Mouse (Mus musculus) cerebellum, postnatal 14 days (tissue): ENCODE results near the gene Olfr1269.
A peak's percentile ranks its signal among the peaks of the same experiment; 100 is the strongest.

Experiments
- DNase-seq, 2 experiments: peaks; one replicate each; pipeline ENCODE4 v3.0.0; 2021; ENCODE audit warnings: mixed read lengths in 2 of 2

Olfr1269 gene

GRCm38 (mm10) chr2:90121312-90121711, at the start of gene Olfr1269:
TSS of gene Olfr1269 (minus strand) at chr2:90121412.
- no peak for DNase-seq

DNA sequence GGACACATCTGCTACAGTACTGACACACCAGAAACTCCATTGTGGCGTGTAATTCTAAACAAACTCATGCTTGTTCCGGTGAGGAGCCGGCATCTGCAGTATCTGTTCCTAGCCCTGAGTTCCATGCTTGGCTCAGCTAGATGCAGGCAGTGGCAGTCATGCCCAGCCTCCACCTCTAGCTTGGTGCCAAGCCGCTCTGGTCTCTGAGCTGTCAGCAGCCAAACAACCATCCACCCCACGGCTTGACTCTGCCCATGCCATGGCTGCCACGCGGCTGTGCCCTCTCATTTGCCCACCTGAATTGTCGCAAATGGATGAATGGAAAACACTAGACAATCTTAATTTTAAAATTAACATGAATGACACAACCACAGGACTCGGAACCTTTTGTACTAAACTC, 32.7 kb upstream of the Olfr1269 start:
- DNase-seq: peak; percentile 39 to 51

DNA sequence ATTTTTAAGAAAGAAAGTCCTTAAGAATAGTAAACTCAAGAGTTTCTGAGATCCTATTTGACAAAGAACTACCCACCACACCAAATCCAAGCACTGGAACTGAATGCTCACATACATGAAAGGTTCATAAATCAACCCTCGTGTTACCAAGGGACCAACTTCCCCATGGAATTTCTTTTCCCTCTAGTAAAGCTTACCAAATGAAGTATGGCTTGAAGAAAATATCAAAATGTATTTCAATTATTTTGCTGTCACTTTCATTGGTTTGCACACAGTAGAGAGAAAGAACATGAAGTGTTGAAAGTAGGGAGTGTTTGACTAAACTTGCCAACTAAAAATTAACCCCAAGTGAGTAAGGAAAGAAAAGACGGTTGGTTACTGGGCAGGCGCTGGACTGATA, 31.8 kb upstream of the Olfr1269 start, which contains the start of gene Olfr1270:
Gene Olfr1270 (minus strand): TSS at position 101 of the 400 bp plus-strand sequence.
- DNase-seq: no peak

- no peak for DNase-seq
Observed at GRCm38 (mm10) chr2:90142196-90142595, 21.0 kb upstream of the Olfr1269 start, which contains the start of gene Olfr32. TSS of gene Olfr32 (minus strand) at chr2:90142296.

DNA sequence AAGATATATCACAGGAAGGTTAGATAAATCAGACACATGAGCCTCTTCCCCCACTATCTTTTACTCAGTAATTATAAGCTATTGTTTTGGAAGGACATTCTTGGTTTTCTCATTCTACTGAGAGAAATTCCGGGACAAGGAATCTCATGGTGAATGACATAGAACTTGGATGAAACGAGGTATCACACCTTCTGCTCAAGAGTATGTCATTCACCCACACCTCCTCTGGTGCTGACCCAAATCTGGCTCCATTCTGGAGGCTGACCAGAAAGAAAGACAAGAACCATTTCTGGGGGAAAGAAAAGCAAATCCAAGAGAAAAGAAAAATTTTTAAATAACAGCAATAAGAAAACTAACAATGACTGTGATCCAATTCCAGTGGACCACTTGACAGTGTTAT, 51.1 kb downstream of the Olfr1269 start:
- DNase-seq: no peak
